Mouse (Mus musculus) thymus, adult 2 months (tissue): ENCODE results near the gene Gm14322. TPM values are rescaled to one million over a fixed set of nuclear protein-coding genes. Genes with fewer than 3 reads are reported as not detected.
"Not testable (repeated sequence)": the region's sequence is repeated elsewhere in the genome, so short reads cannot be mapped to it uniquely, and the experiment has no call there.

Experiments used
- DNase-seq: peaks from one replicate; pipeline ENCODE4 v3.0.0; 2021
- H3K27ac ChIP-seq: fragments of 200-500 bp; 2 replicates; pipeline ENCODE4 v1.5.1; 2012; ENCODE audit warnings: low read length, control low read depth; ENCODE audit not compliant: control insufficient read depth, insufficient read depth
- H3K27me3 ChIP-seq: fragments of 200-500 bp; 2 replicates; pipeline ENCODE4 v1.6.1; 2012; ENCODE audit warnings: mild to moderate bottlenecking, low read length, moderate library complexity, mixed read lengths; ENCODE audit not compliant: control insufficient read depth, insufficient read depth
- H3K36me3 ChIP-seq: fragments of 200-500 bp; 2 replicates; pipeline ENCODE4 v1.6.1; 2012; ENCODE audit warnings: mild to moderate bottlenecking, low read length, moderate library complexity; ENCODE audit not compliant: control insufficient read depth, insufficient read depth
- H3K4me1 ChIP-seq: fragments of 200-500 bp; replicated peaks from 2 replicates; pipeline ENCODE4 v1.6.1; 2012; ENCODE audit warnings: low read length; ENCODE audit not compliant: control insufficient read depth, insufficient read depth
- H3K4me3 ChIP-seq: fragments of 200-500 bp; 2 replicates; pipeline ENCODE4 v1.5.1; 2012; ENCODE audit warnings: mild to moderate bottlenecking, low read length, control low read depth, moderate library complexity; ENCODE audit not compliant: control insufficient read depth, insufficient read depth
- WGBS: fragments of 180-500 bp; shearing (Covaris S2); methylation state at CpG from one replicate; pipeline ENCODE4 v1.1.7; 2018; 5-methylcytosine and 5-hydroxymethylcytosine counted together
- polyA plus RNA-seq: library from polyadenylated mRNA; depleted of rRNA; stranded (reverse); fragments of >200 nt; gene quantifications from 2 replicates; pipeline ENCODE4 v1.2.3, GENCODE M21; 2012; rRNA removed

Gene Gm14322
- 0.40 and 0.79 TPM in 2 replicates for polyA plus RNA-seq

- H3K27me3 ChIP-seq, H3K27ac ChIP-seq, H3K4me3 ChIP-seq, H3K4me1 ChIP-seq, H3K36me3 ChIP-seq: not testable (repeated sequence)
- WGBS = 25% methylated on average over 9 of the region's 9 CpGs
- DNase-seq = peak; percentile 14
These were observed at the start of gene Gm14322 for GRCm38 (mm10) chr2:177758941-177759558. Gene Gm14322, plus strand, starts transcription at chr2:177759288.

- not testable (repeated sequence) for H3K27me3 ChIP-seq, DNase-seq, H3K27ac ChIP-seq, H3K4me3 ChIP-seq, H3K4me1 ChIP-seq, H3K36me3 ChIP-seq
- 84% methylated on average over 8 of the region's 10 CpGs for WGBS
These were observed 17.6 kb upstream of the Gm14322 start for GRCm38 (mm10) chr2:177741487-177741886.

GRCm38 (mm10) chr2:177787351-177787750, 28.3 kb downstream of the Gm14322 start:
- not testable (repeated sequence) for H3K27me3 ChIP-seq, H3K4me1 ChIP-seq, H3K36me3 ChIP-seq, H3K27ac ChIP-seq, H3K4me3 ChIP-seq, DNase-seq
- WGBS = 9% methylated on average over 1 of the region's 1 CpGs

GRCm38 (mm10) chr2:177806170-177806569, 47.1 kb downstream of the Gm14322 start:
- not testable (repeated sequence) for H3K4me1 ChIP-seq, DNase-seq, H3K27ac ChIP-seq, H3K36me3 ChIP-seq, H3K4me3 ChIP-seq, H3K27me3 ChIP-seq
- no CpG with 5 or more reads among the region's 2 CpGs for WGBS

Other genes starting within 250 kb of the Gm14322 start
- not detected in 2 replicates for gene Gm14406, start 181.1 kb upstream of the Gm14322 start, polyA plus RNA-seq
- gene Gm14325, start 81.0 kb downstream of the Gm14322 start, polyA plus RNA-seq = 4.2 and 5.6 TPM in 2 replicates
- 0.18 and 0.44 TPM in 2 replicates for gene Gm14327, start 137.8 kb downstream of the Gm14322 start, polyA plus RNA-seq
- gene Zfp972, start 166.3 kb downstream of the Gm14322 start, polyA plus RNA-seq = not detected in 2 replicates
- 2.0 and 3.5 TPM in 2 replicates for gene Gm14326, start 198.0 kb downstream of the Gm14322 start, polyA plus RNA-seq